Mouse (Mus musculus) hindbrain, embryonic 10.5 days (tissue): Measurements from ENCODE around the gene Clasrp. TPM values are rescaled to one million over a fixed set of nuclear protein-coding genes. Genes with fewer than 3 reads are reported as not detected.

ENCODE experiments used
- DNase-seq: peaks from one replicate; pipeline ENCODE4 v3.0.0-alpha.2; 2017; ENCODE audit warnings: low spot score
- H3K27ac ChIP-seq: fragments of 300-500 bp; sonication (generic); 2 replicates; pipeline ENCODE4 v1.5.1; 2016; ENCODE audit warnings: mild to moderate bottlenecking, moderate library complexity
- H3K27me3 ChIP-seq: fragments of 300-500 bp; sonication (generic); 2 replicates; pipeline ENCODE4 v1.6.1; 2016; ENCODE audit warnings: mild to moderate bottlenecking; ENCODE audit not compliant: poor library complexity, insufficient read depth, severe bottlenecking
- H3K36me3 ChIP-seq: fragments of 300-500 bp; sonication (generic); 2 replicates; pipeline ENCODE4 v1.6.1; 2016; ENCODE audit warnings: mild to moderate bottlenecking, moderate library complexity
- H3K4me1 ChIP-seq: fragments of 300-500 bp; sonication (generic); replicated peaks from 2 replicates; pipeline ENCODE4 v1.6.1; 2016; ENCODE audit warnings: mild to moderate bottlenecking
- H3K4me3 ChIP-seq: fragments of 300-500 bp; sonication (generic); 2 replicates; pipeline ENCODE4 v1.5.1; 2016; ENCODE audit warnings: mild to moderate bottlenecking, moderate library complexity
- H3K9me3 ChIP-seq: fragments of 300-500 bp; sonication (generic); 2 replicates; pipeline ENCODE4 v1.6.1; 2016; ENCODE audit warnings: mild to moderate bottlenecking, moderate library complexity
- WGBS: fragments of 180-500 bp; shearing (Covaris S2); methylation state at CpG from one replicate; pipeline ENCODE4 v1.1.7; 2016; 5-methylcytosine and 5-hydroxymethylcytosine counted together
- polyA plus RNA-seq: library from polyadenylated mRNA; unstranded; fragments of >200 nt; fragmentation: Nextera tagmentation; extraction: Ambion mirVana; gene quantifications from 2 replicates; pipeline ENCODE4 v1.2.1, GENCODE M21; 2016

The Clasrp gene
- polyA plus RNA-seq, 1 experiment from 2014 or later: 68.8 TPM

DNA sequence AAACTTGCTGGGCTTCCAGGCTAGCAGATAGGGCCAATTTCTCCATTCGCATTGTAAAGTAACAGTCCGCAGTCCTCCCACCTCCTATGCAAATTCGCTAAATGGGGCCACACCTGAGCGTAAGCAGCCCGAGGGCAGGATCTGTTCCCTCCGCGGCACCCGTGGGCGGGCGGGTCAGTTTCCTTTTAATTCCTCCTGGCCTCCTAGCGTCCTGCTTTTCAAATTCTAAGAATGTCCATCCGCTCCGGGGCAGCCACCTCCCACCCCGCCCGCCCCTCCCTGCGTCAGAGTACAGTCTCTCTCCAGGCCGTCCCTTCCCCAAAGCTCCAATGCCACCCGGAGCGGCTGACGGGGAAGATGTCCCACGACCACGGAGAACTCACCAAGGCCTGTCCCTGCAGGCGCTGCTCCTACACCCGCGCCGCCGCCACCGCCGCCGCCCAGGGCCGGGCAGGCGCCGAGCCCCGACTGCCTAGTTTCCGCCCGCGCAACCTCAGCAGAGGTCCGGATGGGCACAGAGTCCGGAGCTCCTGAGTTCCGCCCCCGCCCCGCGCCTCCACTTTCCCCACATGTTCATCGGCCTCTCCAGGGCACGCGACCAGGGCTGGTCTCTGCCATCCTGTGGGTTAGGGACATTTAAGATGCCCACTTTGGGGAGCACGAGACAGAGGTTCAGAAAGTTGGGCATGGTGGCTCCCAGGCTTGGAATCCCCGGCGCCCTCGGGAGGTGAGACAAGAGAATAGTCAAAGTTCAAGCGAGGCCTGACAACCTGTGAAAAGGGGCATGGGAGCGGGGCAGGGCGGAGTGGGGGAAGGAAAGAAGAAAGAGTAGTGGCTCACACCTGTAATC, 31.1 kb downstream of the Clasrp start:
- Histone ChIP-seq H3K4me1 (peaks cover 37% of the 10 kb centered on the region), H3K36me3 (peaks cover 30% of the 10 kb centered on the region), H3K27ac (peak overlapping the region; percentile 93), H3K27me3 (peaks cover 41% of the 10 kb centered on the region), H3K4me3 (peak overlapping the region; percentile 71), H3K9me3 (no peaks in the 10 kb centered on the region)
- peak; percentile 88 for DNase-seq
- under 1% methylated on average over 53 of the region's 53 CpGs for WGBS

DNA sequence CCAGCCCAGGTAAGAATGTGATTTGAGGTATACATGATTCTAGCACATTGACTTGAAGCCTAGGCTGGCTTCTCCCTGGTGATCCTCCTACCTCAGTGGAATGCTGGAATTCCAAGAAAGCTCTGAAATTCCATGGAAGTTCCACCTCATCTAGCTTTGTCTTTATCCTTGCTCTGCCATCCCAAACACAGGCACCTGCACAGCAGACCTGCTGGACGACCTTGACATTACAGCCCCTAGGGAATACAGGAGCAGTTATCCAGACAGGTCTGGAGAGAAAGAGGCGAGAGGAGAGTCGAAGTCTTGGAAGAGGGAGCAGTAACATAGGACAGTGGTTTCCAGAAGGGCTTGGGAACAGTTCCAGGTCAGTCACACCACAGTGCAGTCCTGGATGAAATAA, 34.6 kb downstream of the Clasrp start:
- 93% methylated on average over 3 of the region's 3 CpGs for WGBS
- Histone ChIP-seq H3K9me3 (peaks cover 5% of the 10 kb centered on the region), H3K4me1 (peaks cover 21% of the 10 kb centered on the region), H3K27ac (no peak overlapping the region), H3K36me3 (peaks cover 56% of the 10 kb centered on the region), H3K27me3 (peaks cover 6% of the 10 kb centered on the region), H3K4me3 (no peak overlapping the region)
- no peak for DNase-seq

DNA sequence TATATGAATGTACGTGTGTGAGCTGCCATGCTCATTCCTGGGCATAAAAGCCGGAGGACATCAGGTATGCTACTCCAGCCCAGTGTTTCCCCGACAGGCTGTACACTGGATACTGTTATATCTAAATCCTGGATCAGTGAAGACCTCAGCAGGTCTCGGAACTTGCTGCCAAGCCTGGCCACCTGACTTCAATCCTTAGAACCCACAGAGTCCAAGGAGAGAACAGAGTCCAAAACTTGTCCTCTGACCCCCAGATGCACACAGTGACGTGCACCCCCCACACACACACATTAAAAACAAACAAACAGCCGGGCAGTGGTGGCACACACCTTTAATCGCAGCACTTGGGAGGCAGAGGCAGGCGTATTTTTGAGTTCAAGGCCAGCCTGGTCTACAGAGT, 36.9 kb downstream of the Clasrp start:
- no peak for DNase-seq
- H3K4me3 ChIP-seq: no peak overlapping the region
- H3K9me3 ChIP-seq: peaks cover 10% of the 10 kb centered on the region
- 93% methylated on average over 8 of the region's 8 CpGs for WGBS
- no peak overlapping the region for H3K27ac ChIP-seq
- no peaks in the 10 kb centered on the region for H3K27me3 ChIP-seq
- H3K36me3 ChIP-seq: peaks cover 66% of the 10 kb centered on the region
- peaks cover 26% of the 10 kb centered on the region for H3K4me1 ChIP-seq

DNA sequence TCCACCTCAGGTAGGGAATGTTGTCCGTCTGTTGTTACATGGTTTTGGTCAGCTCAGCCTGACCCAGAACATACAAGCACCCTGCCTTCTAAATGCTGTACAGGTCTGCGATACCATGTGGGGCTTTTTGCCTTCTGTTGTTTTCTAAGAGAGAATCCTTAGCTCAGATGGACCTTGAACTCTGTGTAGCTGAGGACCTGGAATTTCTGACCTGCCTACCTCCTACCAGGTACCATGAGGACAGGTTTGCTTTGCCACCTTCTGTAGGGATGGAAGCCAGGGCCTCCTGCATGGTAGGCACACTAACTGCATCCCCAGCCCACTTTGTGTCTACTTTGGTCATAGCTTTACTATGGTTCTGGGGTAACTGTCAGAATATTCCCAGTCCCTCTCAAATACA, 38.5 kb downstream of the Clasrp start:
- 94% methylated on average over 2 of the region's 2 CpGs for WGBS
- Histone ChIP-seq H3K9me3 (peaks cover 10% of the 10 kb centered on the region), H3K27me3 (no peaks in the 10 kb centered on the region), H3K27ac (no peak overlapping the region), H3K36me3 (peaks cover 60% of the 10 kb centered on the region), H3K4me3 (no peak overlapping the region), H3K4me1 (peaks cover 22% of the 10 kb centered on the region)
- no peak for DNase-seq

DNA sequence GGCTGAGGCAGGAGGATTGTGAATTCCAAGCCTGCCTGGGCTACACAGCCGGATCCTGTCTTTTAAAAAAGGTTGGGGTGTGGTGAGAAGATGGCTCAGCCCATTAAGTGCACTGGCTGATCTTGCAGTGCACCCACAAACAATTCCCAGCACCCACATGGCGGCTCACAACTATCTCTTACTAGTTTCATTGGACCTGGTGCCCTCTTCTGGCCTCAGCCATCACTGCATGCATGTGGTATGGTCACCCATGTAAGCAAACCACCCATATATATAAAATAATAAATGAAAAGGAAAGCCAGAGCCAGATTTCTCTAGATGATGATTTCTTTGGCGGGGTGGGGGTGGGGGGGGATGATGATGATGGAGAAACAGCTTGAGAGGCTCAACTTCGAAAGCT, 39.8 kb downstream of the Clasrp start:
- Histone ChIP-seq H3K27ac (no peak overlapping the region), H3K4me3 (no peak overlapping the region), H3K4me1 (peaks cover 36% of the 10 kb centered on the region), H3K9me3 (peaks cover 10% of the 10 kb centered on the region), H3K27me3 (no peaks in the 10 kb centered on the region), H3K36me3 (peaks cover 47% of the 10 kb centered on the region)
- DNase-seq: no peak
- 91% methylated on average over 4 of the region's 4 CpGs for WGBS

DNA sequence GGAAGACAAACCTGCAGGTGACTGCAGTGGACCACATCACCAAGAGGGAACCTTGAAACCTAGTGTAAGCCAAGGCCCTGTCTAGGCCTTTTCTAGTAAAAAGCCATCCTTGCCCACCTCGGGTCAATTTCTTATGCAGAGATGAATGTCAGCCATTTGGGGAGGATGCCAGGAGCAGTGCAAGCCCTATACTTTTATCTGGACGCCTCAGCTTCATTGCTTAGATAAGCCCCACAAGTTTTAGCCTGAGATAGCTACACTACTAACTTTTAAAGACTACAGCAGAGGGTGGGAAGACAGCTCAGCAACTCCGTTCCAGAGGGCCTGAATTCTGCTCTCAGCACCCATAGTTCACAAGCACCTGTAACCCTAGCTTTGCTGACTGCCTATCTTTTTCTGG, 40.4 kb downstream of the Clasrp start:
- peaks cover 41% of the 10 kb centered on the region for H3K36me3 ChIP-seq
- no peak overlapping the region for H3K27ac ChIP-seq
- 89% methylated on average over 3 of the region's 3 CpGs for WGBS
- peaks cover 41% of the 10 kb centered on the region for H3K4me1 ChIP-seq
- DNase-seq: no peak
- no peaks in the 10 kb centered on the region for H3K27me3 ChIP-seq
- peaks cover 10% of the 10 kb centered on the region for H3K9me3 ChIP-seq
- H3K4me3 ChIP-seq: no peak overlapping the region

DNA sequence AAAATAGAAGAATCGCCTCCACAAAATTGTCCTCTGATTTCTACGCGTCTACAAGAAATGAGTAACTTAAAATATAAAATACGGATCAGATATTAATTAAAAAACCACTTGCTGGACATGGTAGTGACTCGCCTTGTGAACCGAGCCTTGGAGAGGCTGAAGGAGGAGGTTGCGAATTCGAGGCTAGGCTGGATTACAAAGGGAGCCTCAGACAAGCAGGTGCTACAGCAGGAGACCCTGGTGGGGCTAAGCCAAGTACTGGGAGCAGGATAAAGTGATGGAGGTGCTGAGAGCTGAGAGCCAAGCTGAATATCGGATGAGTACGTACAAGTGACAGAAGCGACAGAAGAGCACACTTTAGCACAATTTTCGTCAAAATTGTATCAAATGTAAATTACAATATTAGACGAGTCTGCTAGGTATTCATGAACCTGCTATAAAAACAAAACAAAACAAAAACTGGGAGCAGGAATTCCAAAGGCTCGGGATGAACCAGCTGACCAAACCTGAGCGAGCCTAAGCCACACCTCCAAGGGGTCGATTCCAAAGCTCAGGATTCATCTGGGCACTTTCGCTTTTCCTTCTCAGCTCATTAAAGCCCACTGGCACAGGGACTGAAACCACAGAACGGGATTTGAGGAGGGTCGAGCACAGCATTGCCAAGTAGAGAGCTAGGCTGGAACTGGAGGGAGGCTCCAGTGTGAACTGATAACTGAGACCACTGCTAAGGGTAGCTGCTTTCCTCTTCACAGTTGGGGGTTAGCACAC, 41.5 kb downstream of the Clasrp start, which contains the start of gene Ppp1r37:
Gene Ppp1r37, minus strand, starts transcription at position 434 of the 768 bp plus-strand sequence.
- peaks cover 42% of the 10 kb centered on the region for H3K36me3 ChIP-seq
- peak; percentile 39 for DNase-seq
- H3K27me3 ChIP-seq: no peaks in the 10 kb centered on the region
- 3% methylated on average over 19 of the region's 19 CpGs for WGBS
- peaks cover 50% of the 10 kb centered on the region for H3K4me1 ChIP-seq
- peaks cover 10% of the 10 kb centered on the region for H3K9me3 ChIP-seq
- peak within 1 kb of the TSS; percentile 100 for H3K4me3 ChIP-seq
- H3K27ac ChIP-seq: peak within 1 kb of the TSS; percentile 98

DNA sequence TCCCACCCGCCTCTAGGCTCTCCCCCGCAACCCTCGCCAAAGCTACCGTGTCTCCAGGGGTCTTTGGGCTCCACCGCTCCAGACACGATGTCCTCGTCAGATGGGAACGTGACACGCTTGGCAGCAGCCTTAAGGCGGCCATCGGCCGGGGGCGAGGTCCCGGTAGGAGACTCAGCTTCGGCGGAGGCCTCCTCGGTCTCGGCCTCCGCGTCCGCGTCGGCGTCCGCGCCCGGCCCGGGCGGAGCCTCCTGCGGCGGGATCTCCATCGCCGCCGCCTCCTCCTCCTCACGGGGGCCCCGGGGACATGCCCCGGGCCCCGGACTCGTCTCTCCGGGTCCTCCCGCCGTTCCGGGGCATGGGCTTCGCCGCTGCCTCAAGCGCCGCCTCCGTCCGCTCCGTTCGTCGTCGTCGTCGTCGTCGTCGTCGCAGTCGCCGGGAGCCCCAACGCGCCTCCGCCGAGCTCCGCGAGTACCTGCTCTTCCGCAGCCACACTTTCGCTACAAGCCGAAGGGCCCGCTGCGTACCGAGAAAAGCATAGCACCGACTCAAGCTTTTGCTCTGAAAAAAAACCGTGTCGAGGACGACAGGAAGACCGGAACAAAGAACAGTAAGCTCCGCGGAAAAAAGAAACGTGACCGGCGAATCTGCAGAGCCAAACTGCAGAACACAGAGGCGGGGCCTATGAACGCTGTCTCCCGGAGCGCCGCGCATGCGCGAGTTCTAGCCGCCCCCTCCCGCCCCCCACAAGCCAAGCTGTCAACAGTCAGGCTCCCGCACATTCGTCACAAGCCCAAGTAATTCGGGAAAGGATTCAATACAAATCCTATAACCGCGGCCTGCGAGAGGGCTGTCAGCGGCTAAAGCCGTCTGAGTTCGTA, 42.3 kb downstream of the Clasrp start:
- peaks cover 44% of the 10 kb centered on the region for H3K36me3 ChIP-seq
- H3K27ac ChIP-seq: peak overlapping the region; percentile 98
- no peaks in the 10 kb centered on the region for H3K27me3 ChIP-seq
- peak; percentile 95 for DNase-seq
- H3K9me3 ChIP-seq: peaks cover 10% of the 10 kb centered on the region
- under 1% methylated on average over 102 of the region's 102 CpGs for WGBS
- H3K4me1 ChIP-seq: peaks cover 56% of the 10 kb centered on the region
- H3K4me3 ChIP-seq: peak overlapping the region; percentile 100

DNA sequence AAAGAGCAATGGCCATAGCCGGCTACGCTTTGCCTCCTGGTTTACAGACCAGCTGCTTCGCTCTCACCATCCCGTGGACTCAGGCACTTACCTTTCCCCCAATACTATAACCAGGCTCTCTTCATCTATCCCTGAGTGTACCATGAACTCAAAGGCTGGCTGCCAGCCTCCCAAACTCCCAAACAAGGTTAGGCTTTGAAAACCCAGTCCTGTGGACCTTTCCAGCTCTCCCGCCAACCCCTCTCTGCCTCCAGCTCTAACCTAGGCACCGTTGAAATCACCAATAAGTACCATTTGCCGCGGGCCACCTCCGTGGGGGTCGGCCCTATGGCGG, 42.9 kb downstream of the Clasrp start:
- H3K27ac ChIP-seq: peak overlapping the region; percentile 98
- no peak for DNase-seq
- H3K9me3 ChIP-seq: peaks cover 10% of the 10 kb centered on the region
- H3K36me3 ChIP-seq: peaks cover 46% of the 10 kb centered on the region
- H3K27me3 ChIP-seq: no peaks in the 10 kb centered on the region
- WGBS: 3% methylated on average over 11 of the region's 11 CpGs
- peak overlapping the region; percentile 100 for H3K4me3 ChIP-seq
- peaks cover 56% of the 10 kb centered on the region for H3K4me1 ChIP-seq

DNA sequence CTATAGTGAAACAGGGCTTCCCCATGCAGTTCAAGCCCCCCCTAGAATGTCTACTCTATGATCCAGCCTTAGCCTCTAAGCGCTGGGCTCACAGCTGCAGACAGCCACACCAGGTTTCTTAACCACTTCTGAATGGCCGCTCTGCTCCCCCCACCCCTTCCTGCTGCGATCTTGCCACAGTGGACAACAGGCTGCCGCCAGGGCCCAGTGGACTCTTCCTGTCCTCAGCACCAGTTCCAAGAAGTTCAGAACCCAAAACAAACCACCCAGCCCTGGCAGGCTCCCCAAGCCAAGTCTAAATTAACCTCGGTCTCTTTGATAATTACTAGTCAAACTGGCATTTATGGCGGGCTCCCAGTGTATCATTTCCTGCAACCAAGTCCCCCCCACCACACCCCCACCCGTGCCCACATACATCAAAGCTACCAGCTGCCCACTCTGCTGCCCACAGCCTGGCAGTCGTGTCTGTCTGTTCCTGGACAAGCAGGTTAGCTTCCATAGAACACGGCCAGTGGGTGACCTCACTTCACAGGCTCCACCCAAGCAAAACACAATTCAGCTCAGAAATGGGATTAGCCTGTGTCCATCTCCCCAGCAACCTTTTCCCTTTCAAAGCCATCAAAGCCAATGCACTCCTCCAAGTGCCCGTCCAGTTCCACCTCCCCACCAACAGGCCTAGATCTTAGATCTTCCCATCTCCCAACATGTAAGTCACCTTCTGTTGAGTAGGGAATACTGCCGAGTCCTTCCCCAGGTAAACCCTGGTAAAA, 43.6 kb downstream of the Clasrp start:
- Histone ChIP-seq H3K4me1 (peaks cover 56% of the 10 kb centered on the region), H3K36me3 (peaks cover 49% of the 10 kb centered on the region), H3K9me3 (peaks cover 10% of the 10 kb centered on the region), H3K27me3 (no peaks in the 10 kb centered on the region), H3K4me3 (peak overlapping the region; percentile 100), H3K27ac (peak overlapping the region; percentile 98)
- WGBS: 39% methylated on average over 11 of the region's 11 CpGs
- no peak for DNase-seq

DNA sequence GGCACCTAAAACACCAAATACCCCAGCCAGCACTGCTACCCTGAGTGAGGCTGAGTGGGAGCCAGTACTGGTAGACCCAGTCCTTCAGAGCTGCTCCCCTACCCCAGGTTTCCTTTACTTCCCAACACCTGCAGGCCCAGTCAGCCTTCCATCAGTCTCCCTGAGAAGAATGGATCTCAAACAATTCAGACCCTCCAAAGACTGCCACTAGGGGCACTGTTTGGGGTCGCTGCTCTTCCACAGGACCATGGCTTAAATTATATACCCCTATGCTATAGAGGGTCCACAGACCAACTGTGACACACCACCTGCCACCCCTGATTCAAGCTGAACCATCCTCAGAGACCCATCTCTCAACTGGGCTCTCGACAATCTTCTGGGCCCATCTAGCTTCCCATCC, 45.3 kb downstream of the Clasrp start:
- no peak for DNase-seq
- H3K27ac ChIP-seq: no peak overlapping the region

More for the DNA sequence above, 45.3 kb downstream of the Clasrp start:
- no peaks in the 10 kb centered on the region for H3K9me3 ChIP-seq
- WGBS: 41% methylated on average over 2 of the region's 2 CpGs
- H3K4me3 ChIP-seq: peak overlapping the region; percentile 16
- no peaks in the 10 kb centered on the region for H3K27me3 ChIP-seq
- H3K36me3 ChIP-seq: peaks cover 49% of the 10 kb centered on the region
- H3K4me1 ChIP-seq: peaks cover 56% of the 10 kb centered on the region
